Mouse (Mus musculus) spleen, postnatal 4 days (tissue): ENCODE measurements around the gene Slc35d1.
A peak's percentile ranks its signal among the peaks of the same experiment; 100 is the strongest.
"Not testable (repeated sequence)": the region's sequence is repeated elsewhere in the genome, so short reads cannot be mapped to it uniquely, and the experiment has no call there.

Source experiments
- DNase-seq, 2 experiments: peaks; one replicate each; pipeline ENCODE4 v3.0.0; 2022; ENCODE audit warnings: low spot score in 2 of 2

Slc35d1 gene

DNA sequence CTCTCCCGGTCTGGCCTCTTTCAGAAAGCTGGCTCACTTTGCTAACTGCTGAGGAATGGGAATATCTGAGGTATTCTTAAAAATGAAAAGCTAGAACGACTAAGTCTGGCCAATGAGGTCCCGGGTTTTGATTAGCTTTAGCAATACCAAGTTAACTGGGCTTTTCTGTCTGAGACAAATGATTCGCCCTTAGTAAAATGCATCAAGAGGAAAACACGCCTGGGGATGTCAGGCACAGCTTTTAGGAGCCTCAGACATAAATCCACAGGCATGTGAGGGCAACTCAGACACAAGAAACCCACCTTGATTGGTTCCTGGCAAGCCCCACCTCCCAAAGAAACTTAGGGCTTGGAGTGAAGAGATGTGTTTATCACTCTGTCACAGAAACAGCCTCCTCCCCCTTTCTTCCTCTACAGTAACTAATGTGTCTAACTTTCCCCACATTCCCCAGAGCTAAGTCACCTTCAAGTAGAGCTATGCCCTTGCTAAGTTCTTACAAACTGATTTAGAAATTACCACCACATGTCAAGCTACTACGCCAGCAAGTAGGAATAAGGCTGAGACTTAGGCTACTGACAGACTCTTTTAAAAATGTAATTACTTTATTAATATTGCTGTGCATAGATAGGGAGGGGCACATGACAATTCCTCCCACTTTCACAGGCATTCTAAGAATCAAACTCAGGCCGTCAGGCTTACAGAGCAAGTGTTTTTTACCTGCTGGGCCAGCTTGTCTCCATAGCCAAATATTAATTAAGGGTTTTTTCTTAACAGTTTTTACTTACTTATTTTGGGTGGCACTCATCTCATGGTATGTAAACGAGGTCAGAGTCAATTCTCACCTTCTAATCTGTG is 26.0 kb downstream of the Slc35d1 start:
- DNase-seq = peak in 1 of 2 experiments; percentile 25

- no peak for DNase-seq
Observed at GRCm38 (mm10) chr4:103180300-103180888, 34.6 kb downstream of the Slc35d1 start.

DNA sequence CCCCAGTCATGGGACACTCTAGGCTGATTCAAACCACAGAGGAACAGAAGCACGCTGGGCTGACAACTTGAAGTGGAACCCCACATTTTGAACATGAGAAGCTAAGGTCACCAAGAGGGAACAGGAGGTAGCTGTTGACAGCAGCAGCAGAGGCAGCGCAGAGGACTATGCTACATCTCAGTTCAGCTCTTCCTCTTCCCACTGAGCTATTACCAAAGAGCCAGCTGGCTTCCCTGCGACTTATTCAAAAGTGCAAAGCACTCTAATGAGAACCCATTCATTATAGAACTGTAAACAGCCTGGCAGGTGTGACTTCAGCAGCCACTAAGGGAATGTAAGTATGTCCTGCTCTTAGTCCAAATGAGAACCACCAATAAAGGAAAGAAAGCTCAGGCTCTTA is 35.4 kb downstream of the Slc35d1 start:
- no peak for DNase-seq

- DNase-seq = no peak
Observed at GRCm38 (mm10) chr4:103178635-103179318, 36.2 kb downstream of the Slc35d1 start.

- DNase-seq = no peak
Observed at GRCm38 (mm10) chr4:103177681-103178080, 37.3 kb downstream of the Slc35d1 start.

DNA sequence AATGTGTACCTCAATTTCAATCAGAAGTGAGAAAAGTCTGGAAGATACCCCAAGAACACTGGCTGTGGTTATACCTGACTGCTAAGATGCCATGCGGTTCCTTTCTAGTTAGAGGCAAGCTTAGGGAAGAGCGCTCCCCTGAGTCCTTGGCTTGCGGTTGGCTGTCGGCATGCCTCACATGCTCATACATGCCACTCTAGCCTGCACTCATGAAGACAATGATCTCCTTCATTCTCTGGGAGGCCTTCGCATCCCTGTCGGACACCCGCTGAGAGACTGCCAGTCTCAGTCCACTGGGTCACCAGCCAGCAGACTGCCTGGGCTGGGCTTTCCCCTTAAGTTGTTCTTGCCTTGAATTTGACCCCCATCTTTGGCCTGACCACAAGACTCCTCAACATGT is 41.0 kb downstream of the Slc35d1 start:
- no peak for DNase-seq

DNA sequence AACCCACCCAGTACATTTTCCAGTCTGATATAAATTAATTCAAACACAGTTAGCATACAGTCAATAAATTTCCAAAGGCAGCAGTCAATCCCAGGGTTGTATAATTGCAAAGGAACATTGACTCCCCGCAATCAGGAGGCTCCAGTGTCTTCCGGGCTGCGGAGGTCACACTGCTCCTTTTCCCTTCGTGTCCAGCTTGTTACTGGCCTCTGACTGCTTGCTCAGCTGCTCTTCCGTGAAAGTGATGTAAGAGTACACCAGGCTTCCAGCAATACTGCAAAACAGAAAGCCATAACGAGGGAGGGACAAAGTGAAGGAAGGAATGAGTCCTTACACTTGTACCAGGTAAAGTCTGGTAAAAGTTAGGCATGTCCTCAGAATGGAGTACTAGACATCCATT is 41.5 kb downstream of the Slc35d1 start:
- DNase-seq = no peak

GRCm38 (mm10) chr4:103171256-103171655 is 43.7 kb downstream of the Slc35d1 start:
- DNase-seq = no peak

GRCm38 (mm10) chr4:103166198-103166597 is 48.8 kb downstream of the Slc35d1 start:
- DNase-seq = not testable (repeated sequence)

DNA sequence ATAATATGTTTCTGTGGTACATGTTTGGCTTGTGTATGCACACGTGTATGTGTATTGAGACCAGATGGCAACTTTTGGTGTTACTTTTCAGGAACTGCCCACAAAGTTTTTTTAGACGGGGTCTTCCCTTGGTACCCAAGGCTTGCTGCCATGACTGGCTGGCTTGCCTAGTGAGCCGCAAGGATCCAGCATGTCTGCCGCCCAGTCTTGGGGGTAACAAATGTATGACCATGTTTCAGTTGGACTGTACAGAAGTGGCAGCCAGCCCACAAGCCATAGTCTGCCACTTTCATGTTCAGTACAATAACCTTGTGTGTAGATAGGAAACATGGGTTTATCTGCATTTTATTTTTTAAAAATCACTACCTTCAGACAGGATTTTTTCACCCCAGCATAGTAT is 56.2 kb downstream of the Slc35d1 start:
- peak in 1 of 2 experiments; percentile 51 for DNase-seq

DNA sequence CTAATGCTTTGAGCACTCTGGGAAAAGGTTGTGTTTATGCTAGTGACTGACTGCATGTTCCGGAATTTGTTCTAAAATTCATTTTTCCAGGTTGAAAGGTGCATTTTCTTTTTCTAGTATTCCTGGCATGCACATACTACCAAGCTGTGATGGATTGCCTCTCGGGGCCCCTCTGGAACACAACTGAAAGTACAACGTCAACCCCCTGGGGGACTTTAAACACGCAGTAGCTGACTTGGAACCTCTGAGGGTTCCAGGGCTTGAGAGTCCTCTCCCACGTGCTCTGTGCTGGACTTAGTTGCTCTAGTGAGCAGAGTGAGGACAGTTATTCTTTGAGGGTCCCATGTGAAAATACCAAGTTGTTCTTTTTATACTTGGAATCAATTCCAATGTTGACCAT is 63.0 kb downstream of the Slc35d1 start:
- peak in 1 of 2 experiments; percentile 44 for DNase-seq

- DNase-seq = peak; percentile 64 to 87
Observed at GRCm38 (mm10) chr4:103146339-103146738, 68.6 kb downstream of the Slc35d1 start.

DNA sequence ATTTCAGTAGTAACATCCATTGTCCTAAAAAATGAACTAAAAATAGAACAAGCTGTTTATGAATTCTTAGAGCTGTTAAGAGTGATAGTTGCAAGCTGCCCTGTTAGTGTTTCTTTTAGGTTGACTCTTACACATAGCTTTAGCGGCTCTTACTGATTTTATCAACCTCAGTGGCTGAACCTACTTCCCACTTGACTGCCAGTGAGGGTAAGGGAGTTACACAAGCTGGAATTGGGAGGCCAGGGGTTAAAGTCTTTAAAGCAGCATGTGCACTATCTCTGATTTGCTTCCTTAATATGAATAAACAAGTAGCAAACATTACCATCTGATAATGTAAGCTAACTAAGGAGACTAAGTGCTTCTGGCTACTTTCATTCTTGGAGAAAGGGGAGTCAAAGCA is 78.0 kb downstream of the Slc35d1 start:
- no peak for DNase-seq

DNA sequence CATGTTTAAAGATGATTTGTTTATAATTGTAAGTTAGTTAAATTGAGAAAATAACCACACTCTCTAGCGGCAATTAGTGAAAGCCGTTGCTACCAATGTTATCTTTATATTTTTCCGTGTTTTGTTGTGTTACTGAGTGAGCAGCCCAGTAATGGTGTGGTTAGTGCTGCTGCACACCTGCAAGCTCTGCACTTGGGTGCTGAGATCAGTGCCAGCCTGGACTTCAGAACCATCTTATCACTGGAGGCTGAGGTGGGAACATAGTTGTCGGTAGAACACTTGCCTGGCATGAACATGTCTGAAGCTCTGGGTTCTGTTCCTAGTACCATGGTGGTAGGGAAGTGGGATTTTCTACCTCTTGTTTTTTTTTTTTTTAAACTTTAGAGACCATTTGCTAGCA is 88.4 kb downstream of the Slc35d1 start:
- no peak for DNase-seq

- DNase-seq = no peak
Observed at GRCm38 (mm10) chr4:103123606-103124005, 91.4 kb downstream of the Slc35d1 start.

- no peak for DNase-seq
Observed at GRCm38 (mm10) chr4:103123086-103123485, 91.9 kb downstream of the Slc35d1 start.

GRCm38 (mm10) chr4:103120874-103121389 is 94.0 kb downstream of the Slc35d1 start:
- DNase-seq = no peak
